Mouse (Mus musculus) thymus, adult 2 months (tissue): Measurements from ENCODE around the gene Nadk2. TPM values are rescaled to one million over a fixed set of nuclear protein-coding genes. Genes with fewer than 3 reads are reported as not detected.

ENCODE experiments used
- DNase-seq: peaks from one replicate; pipeline ENCODE4 v3.0.0; 2021
- H3K27ac ChIP-seq: fragments of 200-500 bp; 2 replicates; pipeline ENCODE4 v1.5.1; 2012; ENCODE audit warnings: low read length, control low read depth; ENCODE audit not compliant: control insufficient read depth, insufficient read depth
- H3K27me3 ChIP-seq: fragments of 200-500 bp; 2 replicates; pipeline ENCODE4 v1.6.1; 2012; ENCODE audit warnings: mild to moderate bottlenecking, low read length, moderate library complexity, mixed read lengths; ENCODE audit not compliant: control insufficient read depth, insufficient read depth
- H3K36me3 ChIP-seq: fragments of 200-500 bp; 2 replicates; pipeline ENCODE4 v1.6.1; 2012; ENCODE audit warnings: mild to moderate bottlenecking, low read length, moderate library complexity; ENCODE audit not compliant: control insufficient read depth, insufficient read depth
- H3K4me1 ChIP-seq: fragments of 200-500 bp; replicated peaks from 2 replicates; pipeline ENCODE4 v1.6.1; 2012; ENCODE audit warnings: low read length; ENCODE audit not compliant: control insufficient read depth, insufficient read depth
- H3K4me3 ChIP-seq: fragments of 200-500 bp; 2 replicates; pipeline ENCODE4 v1.5.1; 2012; ENCODE audit warnings: mild to moderate bottlenecking, low read length, control low read depth, moderate library complexity; ENCODE audit not compliant: control insufficient read depth, insufficient read depth
- CTCF ChIP-seq: fragments of 200-500 bp; IDR thresholded peaks from 2 replicates; pipeline ENCODE4 v1.5.1; 2012; ENCODE audit warnings: mild to moderate bottlenecking, control low read depth, low read length, moderate library complexity, borderline replicate concordance; ENCODE audit not compliant: control insufficient read depth, poor library complexity, insufficient read depth; ENCODE audit errors: extremely low read depth
- POLR2A ChIP-seq: fragments of 200-500 bp; IDR thresholded peaks from 2 replicates; pipeline ENCODE4 v1.6.1; 2012; ENCODE audit warnings: mild to moderate bottlenecking, low read length, control low read depth, moderate library complexity; ENCODE audit not compliant: control insufficient read depth, poor library complexity, insufficient read depth; ENCODE audit errors: extremely low read depth
- WGBS: fragments of 180-500 bp; shearing (Covaris S2); methylation state at CpG from one replicate; pipeline ENCODE4 v1.1.7; 2018; 5-methylcytosine and 5-hydroxymethylcytosine counted together
- polyA plus RNA-seq: library from polyadenylated mRNA; depleted of rRNA; stranded (reverse); fragments of >200 nt; gene quantifications from 2 replicates; pipeline ENCODE4 v1.2.3, GENCODE M21; 2012

The Nadk2 gene
- polyA plus RNA-seq, 1 experiment, result 14.1 TPM

DNA sequence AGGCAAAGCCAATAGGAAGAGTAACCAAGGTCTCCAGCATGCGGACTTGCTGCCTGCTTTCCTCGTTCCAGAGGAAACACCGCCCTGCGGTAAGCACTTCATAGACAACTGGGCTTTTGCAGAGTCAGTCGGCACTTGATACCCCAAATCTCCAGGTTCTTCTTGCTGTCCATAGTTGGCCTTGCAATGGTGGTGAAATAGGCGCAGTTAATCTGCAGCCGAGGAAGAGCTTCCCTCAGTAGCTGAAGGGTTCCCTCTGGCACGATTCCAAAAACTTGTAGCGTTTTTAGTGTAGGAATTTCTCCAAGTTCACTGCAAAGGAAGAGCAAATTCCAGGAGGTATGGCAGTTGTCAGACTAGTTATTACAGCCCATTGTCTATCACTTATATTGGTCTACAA is 42.5 kb downstream of the Nadk2 start:
- no peak overlapping the region for H3K27ac ChIP-seq
- WGBS, result 95% methylated on average over 9 of the region's 9 CpGs
- DNase-seq, result no peak

DNA sequence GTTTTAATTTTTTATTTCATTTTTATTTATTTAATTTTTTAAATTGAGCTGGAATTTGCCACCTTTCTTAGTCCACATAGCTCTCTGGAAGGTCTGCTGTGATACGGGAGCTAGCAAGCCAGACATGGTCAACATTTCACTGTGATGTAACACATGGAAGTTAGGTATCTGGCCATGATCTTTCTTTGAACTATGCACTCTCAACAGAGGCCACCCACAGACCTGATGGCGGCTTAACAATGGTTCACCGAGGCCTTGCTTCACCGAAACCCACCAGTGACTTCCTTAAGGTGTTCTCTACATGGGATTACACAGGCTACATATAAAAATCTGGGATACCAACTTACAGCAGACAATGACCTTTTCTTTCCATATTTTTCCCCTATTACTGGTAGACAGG is 43.1 kb downstream of the Nadk2 start:
- Histone ChIP-seq H3K4me1 (no peaks in the 10 kb centered on the region), H3K27me3 (no peaks in the 10 kb centered on the region), H3K27ac (no peak overlapping the region), H3K4me3 (no peak overlapping the region), H3K36me3 (peaks cover 57% of the 10 kb centered on the region)
- no peak for TF ChIP-seq POLR2A
- no peak for TF ChIP-seq CTCF
- no peak for DNase-seq
- WGBS, result 99% methylated on average over 4 of the region's 4 CpGs

More for the DNA sequence above, 42.5 kb downstream of the Nadk2 start:
- TF ChIP-seq CTCF (no peak), POLR2A (no peak)
- H3K36me3 ChIP-seq, result peaks cover 57% of the 10 kb centered on the region
- no peak overlapping the region for H3K4me3 ChIP-seq
- no peaks in the 10 kb centered on the region for H3K27me3 ChIP-seq
- no peaks in the 10 kb centered on the region for H3K4me1 ChIP-seq

DNA sequence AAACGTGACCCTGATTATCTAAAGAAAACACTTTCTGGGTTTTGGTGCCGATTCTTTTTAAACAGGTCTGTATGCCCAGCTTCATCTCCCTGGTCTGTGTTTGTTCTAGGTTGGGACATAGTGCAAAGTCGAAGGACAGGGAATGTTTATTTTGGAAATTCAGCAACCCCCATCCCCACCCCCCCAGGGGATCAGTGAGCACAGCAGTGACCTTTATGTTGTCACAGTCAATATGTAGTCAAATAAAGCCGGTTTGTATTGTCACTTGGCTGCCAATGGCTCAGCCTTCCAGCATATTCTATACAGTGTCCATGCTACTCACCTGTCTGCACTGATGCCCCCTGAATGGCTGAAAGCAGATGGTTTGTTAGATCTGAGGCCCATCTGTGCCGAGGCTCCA is 43.5 kb downstream of the Nadk2 start:
- WGBS, result 91% methylated on average over 5 of the region's 5 CpGs

DNA sequence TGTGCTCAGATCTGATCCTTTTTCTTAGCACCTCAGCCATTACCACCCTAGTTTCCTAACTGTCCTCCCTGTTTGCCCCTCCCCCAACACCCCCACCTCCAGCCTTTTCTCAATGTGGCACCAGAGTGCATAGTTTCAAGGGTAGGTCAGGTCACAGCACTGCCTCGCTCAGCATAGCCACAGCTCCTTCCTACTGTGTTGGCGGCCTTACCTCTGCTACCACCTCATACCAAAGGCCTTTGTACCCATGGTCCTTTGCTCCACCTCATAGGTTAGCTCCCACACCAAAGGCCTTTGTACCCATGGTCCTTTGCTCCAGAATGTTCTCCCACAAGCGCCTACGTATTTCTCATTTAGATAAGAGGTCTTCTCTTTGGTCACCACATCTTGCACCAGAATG is 47.8 kb downstream of the Nadk2 start:
- DNase-seq, result no peak
- no peak overlapping the region for H3K27ac ChIP-seq
- H3K4me3 ChIP-seq, result no peak overlapping the region
- 95% methylated on average over 4 of the region's 4 CpGs for WGBS
- peaks cover 45% of the 10 kb centered on the region for H3K36me3 ChIP-seq
- H3K27me3 ChIP-seq, result no peaks in the 10 kb centered on the region
- H3K4me1 ChIP-seq, result no peaks in the 10 kb centered on the region
- TF ChIP-seq CTCF, result no peak
- TF ChIP-seq POLR2A, result no peak

More for the DNA sequence above, 43.5 kb downstream of the Nadk2 start:
- H3K27ac ChIP-seq, result no peak overlapping the region
- no peak for DNase-seq
- H3K4me3 ChIP-seq, result no peak overlapping the region
- TF ChIP-seq POLR2A (no peak), CTCF (no peak)
- peaks cover 57% of the 10 kb centered on the region for H3K36me3 ChIP-seq
- H3K27me3 ChIP-seq, result no peaks in the 10 kb centered on the region
- no peaks in the 10 kb centered on the region for H3K4me1 ChIP-seq

DNA sequence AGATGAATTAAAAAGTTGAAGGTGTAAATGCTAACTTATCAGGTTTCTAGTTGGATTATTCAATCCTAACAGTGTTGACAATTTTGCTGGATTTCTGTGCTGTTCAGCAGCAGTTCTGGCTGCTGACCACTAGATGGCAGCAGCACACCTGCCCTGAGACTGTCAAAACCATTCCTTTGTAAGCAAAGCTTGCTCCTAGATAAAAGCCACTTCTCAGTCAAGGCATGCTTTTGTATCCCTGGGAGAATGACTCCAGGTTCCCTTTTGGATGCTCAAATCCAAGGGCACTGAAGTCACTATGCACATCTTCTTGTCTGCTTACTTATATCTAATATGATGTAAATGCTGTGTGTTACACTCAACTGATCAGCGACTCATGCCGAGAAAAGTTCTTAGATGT is 49.0 kb downstream of the Nadk2 start:
- no peaks in the 10 kb centered on the region for H3K4me1 ChIP-seq
- peaks cover 40% of the 10 kb centered on the region for H3K36me3 ChIP-seq
- WGBS, result 97% methylated on average over 2 of the region's 2 CpGs

DNA sequence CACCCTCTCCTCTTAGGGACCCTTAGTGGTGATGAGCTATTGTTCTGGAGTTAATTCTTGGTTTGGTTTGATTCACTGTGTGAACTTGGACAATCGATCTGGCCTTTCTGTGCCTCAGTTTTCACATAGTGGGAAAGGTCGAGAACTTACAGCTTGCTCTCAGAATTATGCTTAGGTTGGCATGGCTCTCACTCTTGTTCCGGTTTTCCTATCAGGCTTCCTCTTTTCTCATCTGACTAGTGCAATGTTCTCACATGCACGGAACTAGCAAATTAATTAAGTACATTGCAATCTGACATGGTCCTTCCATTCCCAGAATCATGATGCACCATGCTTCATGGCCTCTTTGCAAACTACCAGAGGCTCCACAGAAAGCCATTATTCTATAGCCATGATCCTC is 51.9 kb downstream of the Nadk2 start:
- Histone ChIP-seq H3K36me3 (peaks cover 19% of the 10 kb centered on the region), H3K27ac (no peak overlapping the region), H3K27me3 (no peaks in the 10 kb centered on the region), H3K4me1 (no peaks in the 10 kb centered on the region), H3K4me3 (no peak overlapping the region)
- WGBS, result 77% methylated on average over 4 of the region's 4 CpGs
- no peak for DNase-seq
- no peak for TF ChIP-seq CTCF
- no peak for TF ChIP-seq POLR2A

More for the DNA sequence above, 49.0 kb downstream of the Nadk2 start:
- Histone ChIP-seq H3K27me3 (no peaks in the 10 kb centered on the region), H3K4me3 (no peak overlapping the region), H3K27ac (no peak overlapping the region)
- TF ChIP-seq POLR2A (no peak), CTCF (no peak)
- peak; percentile 36 for DNase-seq

DNA sequence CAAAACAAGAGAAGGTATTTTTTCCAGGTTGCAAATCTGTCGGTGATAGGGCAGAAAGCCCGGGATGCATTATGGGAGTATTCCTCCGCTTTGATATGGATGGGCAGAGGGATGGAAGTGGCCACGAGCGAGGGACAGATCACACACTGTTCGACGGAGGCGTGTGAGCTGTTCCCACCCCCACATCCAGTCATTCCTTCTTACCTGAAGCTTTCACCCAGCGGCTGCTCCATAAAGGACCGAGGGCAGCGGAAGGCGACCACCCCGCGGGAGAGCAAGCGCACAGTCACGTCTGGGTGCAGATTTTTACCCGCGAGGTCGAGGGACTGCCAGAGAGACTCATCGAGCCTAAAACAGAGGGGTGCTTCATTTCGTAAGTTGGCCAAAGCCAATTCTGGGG is 53.8 kb downstream of the Nadk2 start:
- TF ChIP-seq CTCF, result no peak
- no peak for TF ChIP-seq POLR2A
- Histone ChIP-seq H3K4me3 (no peak overlapping the region), H3K36me3 (peaks cover 19% of the 10 kb centered on the region), H3K4me1 (no peaks in the 10 kb centered on the region), H3K27me3 (no peaks in the 10 kb centered on the region), H3K27ac (no peak overlapping the region)
- no peak for DNase-seq
- WGBS, result 97% methylated on average over 21 of the region's 21 CpGs
